Mouse (Mus musculus) adrenal gland, adult 8-10 months (tissue): ENCODE measurements at regions not wholly inside any gene's neighbourhood (a gene's known extent, or its start where the extent isn't known, plus 50 kb on each side); places are given as distances from the start of the nearest gene placed in this dataset.

Source experiments
- DNase-seq: peaks from one replicate; pipeline ENCODE4 v3.0.0; 2022

DNA sequence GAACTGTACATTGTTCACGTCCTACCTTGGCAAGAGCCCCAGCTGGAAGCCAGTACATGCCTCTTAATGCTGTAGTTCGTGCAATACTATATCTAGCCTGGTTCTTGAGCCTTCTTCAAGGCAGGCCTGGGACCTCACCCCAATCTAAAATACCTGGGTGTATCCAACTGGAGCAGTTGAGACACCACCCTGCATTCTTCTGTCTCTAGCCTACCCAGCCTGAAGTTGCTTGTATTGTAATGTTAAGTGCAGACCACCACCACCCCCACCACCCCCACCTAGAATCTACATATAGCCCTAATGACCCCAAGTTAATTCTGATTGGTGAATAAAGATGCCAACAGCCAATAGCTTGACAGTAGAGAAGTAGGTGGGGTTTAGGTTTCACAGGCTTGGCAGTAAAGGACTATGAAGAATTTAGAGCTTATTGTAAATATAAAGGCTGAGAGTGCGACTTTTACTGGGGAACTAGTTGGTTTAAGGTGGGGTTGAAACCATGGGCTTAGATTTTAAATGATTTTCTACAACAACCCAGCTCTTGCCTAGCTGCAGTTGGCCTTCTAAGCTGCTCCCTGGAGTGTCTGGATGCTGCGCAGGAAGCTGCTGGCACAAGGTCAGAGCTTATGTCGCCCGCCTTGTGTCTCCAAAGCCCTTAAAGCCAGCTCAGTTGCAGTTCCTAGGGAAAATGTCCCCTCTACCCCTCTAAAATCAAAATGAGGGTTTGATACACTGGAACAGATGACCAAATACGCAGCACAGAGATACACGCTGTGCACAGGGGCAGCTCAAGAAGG is 109.2 kb downstream of the Tmem17 start:
- DNase-seq: no peak

- DNase-seq: no peak
Measured at GRCm38 (mm10) chr11:22621868-22622267, 110.0 kb downstream of the Tmem17 start.

DNA sequence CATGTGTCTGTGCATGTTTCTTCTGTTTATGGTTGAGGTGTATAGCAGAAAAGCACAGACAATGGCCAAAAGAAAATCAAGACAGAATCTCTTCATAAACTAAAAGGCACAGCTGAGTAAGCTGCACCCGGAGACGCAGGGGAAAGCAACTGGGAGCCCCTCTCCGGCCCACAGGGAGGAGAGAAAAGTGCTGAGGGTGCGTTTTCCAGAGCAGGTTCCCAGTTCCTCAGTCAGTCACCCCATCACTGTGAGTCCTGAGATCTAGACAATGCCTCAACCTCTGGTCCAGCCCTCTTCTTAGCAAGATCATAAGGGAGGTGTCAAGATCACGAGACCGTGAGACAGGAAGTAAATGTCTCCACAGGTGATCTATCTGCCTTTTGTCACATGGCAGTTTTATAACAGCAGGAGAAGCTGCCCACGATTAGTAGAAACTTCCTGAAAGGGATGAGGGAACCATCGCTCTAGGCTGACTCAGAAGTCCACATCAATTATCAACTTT is 110.7 kb downstream of the Tmem17 start:
- DNase-seq: no peak

DNA sequence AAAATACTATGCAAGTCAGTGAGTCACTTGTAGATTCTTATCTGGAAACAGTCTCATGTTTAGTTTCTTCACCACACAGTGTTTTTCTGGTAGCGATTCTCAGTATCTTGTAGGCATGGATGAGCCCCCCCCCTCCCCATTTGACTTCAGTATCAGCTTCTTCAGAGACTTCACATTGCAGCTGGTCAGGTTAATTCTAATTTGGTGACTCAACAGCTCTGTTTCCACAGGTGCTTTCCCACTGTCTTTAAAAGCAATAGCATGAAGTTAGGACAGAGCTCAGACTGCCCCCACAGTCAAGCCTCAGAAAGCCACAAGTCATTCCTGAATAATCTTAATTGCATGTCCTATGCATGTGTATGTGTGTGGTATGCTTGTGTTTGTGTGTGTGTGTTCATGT is 114.5 kb downstream of the Tmem17 start:
- no peak for DNase-seq

DNA sequence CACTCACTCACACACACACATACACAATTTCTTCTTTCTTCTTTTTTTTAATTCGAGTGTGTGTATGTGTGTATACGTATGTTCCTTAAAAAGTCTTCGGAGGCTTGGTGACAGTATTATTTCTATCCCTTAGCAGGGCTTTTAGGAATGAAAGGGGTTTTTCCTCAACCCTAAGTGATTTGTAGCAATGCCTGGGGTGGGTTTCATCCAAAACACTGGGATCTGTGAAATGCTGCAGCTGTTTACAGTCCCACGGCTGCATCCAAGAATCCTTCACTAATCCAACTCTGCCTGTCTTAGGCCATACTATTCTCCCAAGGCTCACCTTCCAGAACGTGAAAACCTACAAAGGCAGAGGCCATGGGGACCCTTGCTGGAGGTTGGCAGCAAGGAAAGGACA is 116.6 kb downstream of the Tmem17 start:
- no peak for DNase-seq

DNA sequence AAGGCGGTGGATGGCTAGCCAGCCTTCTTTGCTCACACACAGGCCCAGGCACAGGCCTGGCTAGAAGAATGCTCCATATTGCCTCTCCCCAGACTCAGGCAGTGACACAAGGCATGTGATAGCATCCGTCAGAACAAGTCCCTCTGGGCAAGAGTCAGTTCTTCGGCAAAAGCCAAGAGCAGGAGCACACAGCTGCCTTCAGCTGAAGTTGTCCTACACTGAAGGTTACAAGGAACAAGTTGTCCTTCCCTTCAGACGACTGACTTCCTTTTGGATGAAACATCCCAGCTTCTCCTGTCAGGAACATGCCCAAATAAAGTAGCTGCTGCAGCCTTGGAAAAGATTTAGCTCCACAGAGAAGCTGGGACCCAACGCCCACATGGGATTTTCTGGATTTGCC is 117.1 kb downstream of the Tmem17 start:
- DNase-seq: no peak

DNA sequence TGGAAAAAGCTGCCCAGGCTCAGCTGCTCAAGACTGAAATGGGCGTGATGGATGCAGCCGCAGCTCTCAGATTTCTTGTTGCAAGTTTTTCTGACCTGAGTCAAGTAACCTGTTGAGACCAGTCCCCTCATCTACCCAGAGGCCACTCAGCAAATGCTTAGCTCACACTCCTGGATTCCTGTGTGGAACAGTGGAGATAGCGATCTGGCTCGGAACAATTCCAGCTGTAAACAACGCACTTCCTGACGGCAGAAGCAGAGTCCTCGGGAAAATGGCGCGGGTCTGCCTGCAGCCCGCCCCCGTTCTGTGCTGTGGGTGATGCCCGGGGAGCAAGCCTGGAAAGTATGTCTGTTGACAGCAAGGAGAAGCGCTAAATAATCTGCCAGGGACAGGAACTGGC is 117.7 kb downstream of the Tmem17 start:
- DNase-seq: no peak

GRCm38 (mm10) chr11:22629991-22630390 is 118.1 kb downstream of the Tmem17 start:
- no peak for DNase-seq

DNA sequence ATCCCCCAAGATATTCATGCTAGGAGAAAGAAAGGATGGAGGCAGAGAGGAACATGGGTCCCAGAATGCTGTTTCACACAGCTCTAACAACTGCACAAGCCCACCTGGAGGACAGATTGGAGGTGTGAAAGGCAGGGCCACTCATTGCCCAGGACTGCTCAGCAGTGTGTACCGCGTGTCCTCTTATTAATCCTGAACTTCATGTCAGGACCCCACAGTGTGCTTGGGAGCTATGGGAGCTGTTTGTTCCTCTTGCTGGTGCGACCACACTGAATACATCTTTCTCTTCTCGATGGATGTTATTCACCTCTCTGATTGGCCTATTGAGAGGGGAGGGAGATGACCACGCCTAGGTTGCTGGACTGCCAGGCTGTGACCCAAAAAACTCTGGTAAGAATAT is 119.1 kb downstream of the Tmem17 start:
- DNase-seq: no peak

DNA sequence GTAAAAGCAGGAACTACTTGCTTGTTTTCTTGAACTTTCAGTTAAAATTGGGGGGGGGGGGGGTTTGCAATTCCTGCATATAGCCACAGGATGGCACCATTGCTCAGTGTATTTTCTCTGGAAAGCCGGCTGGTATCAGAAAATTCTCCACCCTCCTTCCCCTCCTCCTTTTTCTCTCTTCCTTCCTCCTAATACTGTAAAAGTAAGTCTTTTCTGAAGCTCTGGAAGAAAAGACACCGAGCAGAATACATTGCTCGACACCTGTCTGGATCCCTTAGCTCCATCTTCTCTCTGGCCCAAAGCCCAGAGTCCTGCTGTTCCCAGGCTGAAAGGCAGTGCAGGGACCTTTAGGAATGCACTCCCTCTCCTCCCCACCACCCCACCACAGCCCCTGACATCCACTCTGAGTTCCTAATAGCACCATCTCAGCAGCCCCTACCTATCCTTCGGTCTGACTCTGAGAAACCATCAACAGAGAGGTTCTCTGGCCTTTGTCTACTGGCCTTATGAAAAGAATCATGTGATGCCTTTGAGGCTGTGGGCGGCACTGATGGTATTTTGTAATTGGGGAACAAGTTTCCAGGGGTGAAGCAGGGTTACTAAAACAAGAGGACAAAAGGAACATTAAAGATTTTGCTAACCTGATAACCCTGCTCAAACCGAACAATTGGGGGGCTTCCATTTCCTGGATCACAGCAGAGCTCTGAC is 119.9 kb downstream of the Tmem17 start:
- no peak for DNase-seq

- DNase-seq: peak; percentile 77
Measured at GRCm38 (mm10) chr11:22632314-22632700, 120.4 kb downstream of the Tmem17 start.

GRCm38 (mm10) chr11:22632988-22633387 is 121.1 kb downstream of the Tmem17 start:
- no peak for DNase-seq

- no peak for DNase-seq
Measured at GRCm38 (mm10) chr11:22633961-22634360, 122.1 kb downstream of the Tmem17 start.

GRCm38 (mm10) chr11:22635021-22635420 is 123.1 kb downstream of the Tmem17 start:
- no peak for DNase-seq

DNA sequence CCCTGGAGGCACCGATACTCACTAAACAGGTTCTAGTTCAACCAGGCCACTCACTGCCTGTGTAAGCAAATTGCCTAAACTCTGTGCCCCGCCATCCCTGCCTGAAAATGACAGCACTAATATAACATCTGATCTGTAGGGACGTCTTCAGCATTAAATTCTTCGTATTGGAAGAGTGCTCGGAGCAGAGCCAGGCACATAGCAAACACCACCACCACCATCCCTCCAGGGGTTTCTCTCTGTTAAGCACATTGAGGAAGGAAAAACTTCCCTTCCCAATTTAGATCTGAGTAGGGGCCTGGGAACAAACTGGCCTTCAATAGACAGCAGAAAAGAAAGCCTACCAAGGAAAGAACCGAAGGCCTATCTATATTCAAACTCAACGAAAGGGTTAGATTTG is 124.4 kb downstream of the Tmem17 start:
- DNase-seq: no peak

- no peak for DNase-seq
Measured at GRCm38 (mm10) chr11:22636761-22637557, 125.1 kb downstream of the Tmem17 start.

DNA sequence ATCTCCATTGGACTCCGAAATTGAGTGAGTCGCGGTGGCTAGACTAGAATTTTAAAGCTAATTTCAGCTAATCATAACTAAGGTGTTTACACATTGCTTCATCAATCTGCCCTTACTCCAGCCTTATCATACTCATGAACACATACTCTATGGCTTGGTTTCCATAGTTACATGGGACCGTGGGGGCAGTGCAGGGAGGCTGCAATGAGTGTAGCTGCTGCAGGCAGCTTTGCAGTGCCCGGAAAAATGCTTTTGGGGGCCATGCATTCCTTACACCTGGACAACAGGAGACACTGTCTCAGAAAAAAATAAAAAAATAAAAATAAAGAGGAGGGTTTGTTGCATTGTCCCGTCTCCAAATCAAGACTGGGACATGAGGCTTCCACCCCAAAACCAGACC is 126.3 kb downstream of the Tmem17 start:
- no peak for DNase-seq

- DNase-seq: no peak
Measured at GRCm38 (mm10) chr11:22638700-22639099, 126.8 kb downstream of the Tmem17 start.

GRCm38 (mm10) chr11:22640371-22640990 is 128.6 kb downstream of the Tmem17 start:
- DNase-seq: no peak

DNA sequence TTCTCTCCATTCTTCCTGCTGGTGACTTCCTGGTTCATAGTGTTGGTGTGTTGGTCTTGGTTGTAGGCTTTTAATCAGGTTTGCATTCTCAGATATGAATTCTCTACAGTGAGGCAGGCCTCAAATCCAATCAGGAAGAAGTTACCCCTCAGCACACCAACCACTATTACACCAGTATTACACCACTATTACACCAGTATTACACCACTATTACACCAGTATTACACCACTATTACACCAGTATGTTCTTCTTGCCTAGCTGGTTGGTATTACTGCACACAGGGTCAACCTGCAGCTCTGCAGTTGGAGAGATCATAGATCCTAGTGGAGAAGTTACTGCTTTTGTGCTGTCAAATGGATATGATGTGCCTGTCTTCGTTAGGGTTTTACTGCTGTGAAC is 129.6 kb downstream of the Tmem17 start:
- DNase-seq: no peak

GRCm38 (mm10) chr11:22644010-22644625 is 132.2 kb downstream of the Tmem17 start:
- DNase-seq: no peak

DNA sequence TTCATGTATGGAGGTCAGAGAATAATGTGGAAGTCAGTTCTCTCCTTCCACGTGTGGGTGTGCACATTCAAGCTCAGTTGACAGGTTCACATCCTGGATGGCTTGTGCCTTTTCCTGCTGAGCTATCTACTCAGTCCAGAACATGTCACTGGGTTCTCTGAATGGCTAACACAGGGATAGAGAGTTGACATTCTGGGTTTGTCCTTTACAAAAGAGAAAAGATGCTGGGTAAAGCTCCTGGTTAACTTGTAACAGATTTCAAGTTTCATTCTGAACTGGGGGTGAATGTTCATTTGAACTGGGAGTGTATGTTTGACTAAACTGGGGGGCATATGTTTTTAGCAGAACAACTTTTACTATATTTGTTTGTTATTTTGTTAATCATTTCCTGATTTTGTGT is 133.0 kb downstream of the Tmem17 start:
- DNase-seq: no peak
